In genomic region chr7:47986752-47987151, GRCm38 (mm10) we compare ENCODE assay signal across 18 mouse cellular contexts. TPM values are rescaled to one million over a fixed set of nuclear protein-coding genes. Genes with fewer than 3 reads are reported as not detected.
A peak's percentile ranks its signal among the peaks of the same experiment; 100 is the strongest.
DNase-seq lines count a peak whose midpoint lies in the region; ATAC-seq and TF ChIP-seq lines count a peak whose summit lies in the region.
"Had no signal": no experiment of that assay in that cellular context is flagged by ENCODE, and none has a peak within 500 bp of the region (broad histone marks: within the 10 kb centered on the region; RNA-seq: fewer than 3 reads in every experiment).

No protein-coding gene starts in this region.

- H3K27ac ChIP-seq in limb, embryonic 11.5 days (replicated peaks; ENCODE audit: low read depth, low read length): no peak overlapping the region
- H3K27ac ChIP-seq in limb, embryonic 10.5 days: no peak overlapping the region
- no peak overlapping the region for H3K27ac ChIP-seq in ES-E14 (ENCODE audit: insufficient read depth, low read depth, low read length, poor library complexity, severe bottlenecking)
- H3K27ac ChIP-seq: forebrain, embryonic 10.5 days; heart, embryonic 13.5 days; liver, embryonic 13.5 days; neural tube, embryonic 12.5 days had no signal

- H3K9me3 ChIP-seq in limb, embryonic 11.5 days (ENCODE audit: control insufficient read depth, low read length): no peaks in the 10 kb centered on the region
- no peaks in the 10 kb centered on the region for H3K9me3 ChIP-seq in limb, embryonic 10.5 days (replicated peaks)
- H3K9me3 ChIP-seq in ES-E14 (ENCODE audit: control insufficient read depth, insufficient read depth, low read depth, low read length): no peaks in the 10 kb centered on the region
- H3K9me3 ChIP-seq: forebrain, embryonic 10.5 days; heart, embryonic 13.5 days; liver, embryonic 13.5 days had no signal

- H3K9ac ChIP-seq in limb, embryonic 11.5 days (ENCODE audit: low read length): no peak overlapping the region
- H3K9ac ChIP-seq in ES-E14 (ENCODE audit: insufficient read depth, low read depth, low read length, poor library complexity, severe bottlenecking): no peak overlapping the region
- H3K9ac ChIP-seq: heart, embryonic 13.5 days; liver, embryonic 13.5 days; neural tube, embryonic 12.5 days had no signal

- whole genome bisulfite sequencing in limb, embryonic 11.5 days: 67% methylated on average over 1 of the region's 1 CpGs
- WGBS in limb, embryonic 10.5 days: 59% methylated on average over 1 of the region's 1 CpGs

- no peaks in the 10 kb centered on the region for H3K36me3 ChIP-seq in limb, embryonic 11.5 days (ENCODE audit: control insufficient read depth, insufficient read depth, low read length)
- H3K36me3 ChIP-seq in limb, embryonic 10.5 days: no peaks in the 10 kb centered on the region
- H3K36me3 ChIP-seq in ES-E14 (ENCODE audit: control insufficient read depth, insufficient read depth, low read length, poor library complexity, severe bottlenecking): no peaks in the 10 kb centered on the region
- H3K36me3 ChIP-seq: forebrain, embryonic 10.5 days; heart, embryonic 13.5 days; liver, embryonic 13.5 days; neural tube, embryonic 12.5 days had no signal

- DNase-seq in limb, embryonic 11.5 days (ENCODE audit: low spot score): peak; percentile 21
- DNase-seq in limb, embryonic 10.5 days (ENCODE audit: low spot score): no peak
- peak; percentile 7 for DNase-seq in ES-E14 (ENCODE audit: low read depth, low spot score)
- no peak for DNase-seq in T-cell, adult 2 months (ENCODE audit: low spot score)
- DNase-seq in cerebellum, adult 9-11 months: no peak
- DNase-seq: kidney, postnatal 4 days; liver, embryonic 13.5 days; thymus, postnatal 36 days had no signal

- no peak for ATAC-seq in limb, embryonic 11.5 days (ENCODE audit: insufficient number of reproducible peaks, low FRiP score, low TSS enrichment, low read depth)
- ATAC-seq in common myeloid progenitor, adult 5-6 weeks (replicated peaks; ENCODE audit: low read depth, poor library complexity, severe bottlenecking): peak; percentile 97
- peak; percentile 78; the same call in 1 of the 2 replicates for ATAC-seq in megakaryocyte-erythroid progenitor cell, adult 5-6 weeks (replicated peaks; ENCODE audit: low FRiP score, low TSS enrichment, poor library complexity, severe bottlenecking)
- ATAC-seq: inflammation-experienced regulatory T-cells, adult 6 months had no signal

- no peaks in the 10 kb centered on the region for H3K4me1 ChIP-seq in limb, embryonic 11.5 days (ENCODE audit: control insufficient read depth, insufficient read depth, low read length)
- H3K4me1 ChIP-seq in limb, embryonic 10.5 days: no peaks in the 10 kb centered on the region
- H3K4me1 ChIP-seq in ES-E14 (ENCODE audit: control insufficient read depth in 2 of 2, insufficient read depth in 2 of 2, low read length in 2 of 2, poor library complexity in 1 of 2): no peaks in the 10 kb centered on the region
- H3K4me1 ChIP-seq: forebrain, embryonic 10.5 days; heart, embryonic 13.5 days; liver, embryonic 13.5 days; megakaryocyte, embryonic 14.5 days; neural tube, embryonic 12.5 days had no signal

- in situ Hi-C loops in ES-E14 (cut with MboI; ENCODE audit: low sequenced_read_pairs in 2 of 2, unreplicated experiment in 2 of 2): no loop called here

- no peaks in the 10 kb centered on the region for H3K27me3 ChIP-seq in limb, embryonic 11.5 days (ENCODE audit: control insufficient read depth, insufficient read depth, low read length)
- no peaks in the 10 kb centered on the region for H3K27me3 ChIP-seq in limb, embryonic 10.5 days (ENCODE audit: low read depth, poor library complexity, severe bottlenecking)
- H3K27me3 ChIP-seq: heart, embryonic 13.5 days; liver, embryonic 13.5 days; megakaryocyte, embryonic 14.5 days; neural tube, embryonic 12.5 days had no signal

- H3K4me3 ChIP-seq in limb, embryonic 11.5 days (ENCODE audit: low read depth, low read length): no peak overlapping the region
- no peak overlapping the region for H3K4me3 ChIP-seq in limb, embryonic 10.5 days
- no peak overlapping the region for H3K4me3 ChIP-seq in ES-E14 (ENCODE audit: insufficient read depth in 1 of 2, low read depth in 1 of 2, low read length in 2 of 2, poor library complexity in 1 of 2, severe bottlenecking in 1 of 2)
- H3K4me3 ChIP-seq: forebrain, embryonic 10.5 days; heart, embryonic 13.5 days; liver, embryonic 13.5 days; megakaryocyte, embryonic 14.5 days; neural tube, embryonic 12.5 days had no signal

- no peak overlapping the region for H3K4me2 ChIP-seq in limb, embryonic 11.5 days (ENCODE audit: low read depth, severe bottlenecking)
- H3K4me2 ChIP-seq: heart, embryonic 13.5 days; liver, embryonic 13.5 days; neural tube, embryonic 12.5 days had no signal

TF ChIP-seq in ES-E14, 5 proteins besides CTCF, POLR2A, EP300 and RAD21:
- TF ChIP-seq ZNF384 (IDR thresholded peaks at IDR 0.05; ENCODE audit: low read depth, low read length): no peak
TF ChIP-seq in ES-E14: peak in this region for 0.

RNA-seq across cellular contexts. Expression of gene Mrgpra4, which starts 4.9 kb away (rescaled TPM):
- polyA plus RNA-seq in limb, embryonic 11.5 days (2014; fragmentation: Nextera tagmentation; extraction: Ambion mirVana): not detected in 2 replicates
- polyA plus RNA-seq in limb, embryonic 10.5 days (2016; fragmentation: Nextera tagmentation; extraction: Ambion mirVana): not detected in 2 replicates
- total RNA-seq in ES-E14 (2012; rRNA removed): not detected in 2 replicates
- not detected in 2 replicates for total RNA-seq in common myeloid progenitor, adult 5-6 weeks (2017)
- total RNA-seq in megakaryocyte-erythroid progenitor cell, adult 5-6 weeks (2014; fragmentation: Nextera tagmentation): not detected in 2 replicates
- not detected in 2 replicates for total RNA-seq in megakaryocyte-erythroid progenitor cell, adult 5-6 weeks (2017)
- total RNA-seq: gastrocnemius, adult 18-20 months; left cerebral cortex, adult 8-10 months had no signal
- polyA plus RNA-seq: cortical plate, adult 2 months; forebrain, embryonic 10.5 days; heart, embryonic 13.5 days; inflammation-experienced regulatory T-cells, adult 6 months; liver, embryonic 13.5 days; neural tube, embryonic 12.5 days had no signal

RNA-seq across cellular contexts. Expression of gene Mrgprx1, which starts 40.6 kb away (rescaled TPM):
- polyA plus RNA-seq in limb, embryonic 11.5 days (2014; fragmentation: Nextera tagmentation; extraction: Ambion mirVana): not detected in 2 replicates
- polyA plus RNA-seq in limb, embryonic 10.5 days (2016; fragmentation: Nextera tagmentation; extraction: Ambion mirVana): not detected in 2 replicates
- not detected in 2 replicates for total RNA-seq in ES-E14 (2012; rRNA removed)
- not detected in 2 replicates for total RNA-seq in common myeloid progenitor, adult 5-6 weeks (2017)
- total RNA-seq in megakaryocyte-erythroid progenitor cell, adult 5-6 weeks (2014; fragmentation: Nextera tagmentation): not detected in 2 replicates
- total RNA-seq in megakaryocyte-erythroid progenitor cell, adult 5-6 weeks (2017): not detected in 2 replicates
- total RNA-seq: gastrocnemius, adult 18-20 months; left cerebral cortex, adult 8-10 months had no signal
- polyA plus RNA-seq: cortical plate, adult 2 months; forebrain, embryonic 10.5 days; heart, embryonic 13.5 days; inflammation-experienced regulatory T-cells, adult 6 months; liver, embryonic 13.5 days; neural tube, embryonic 12.5 days had no signal

Comparison
In these comparisons a context has a peak if more than half of its experiments do, and no peak if none do; other contexts are left out.
1. DNase-seq: peak in limb, embryonic 11.5 days (single experiment) and ES-E14 (single experiment); none in limb, embryonic 10.5 days (single experiment), T-cell, adult 2 months (single experiment) and cerebellum, adult 9-11 months (single experiment).